ENCODE assay signal across 10 mouse cellular contexts in genomic region chr15:78544561-78545001, GRCm38 (mm10). TPM values are rescaled to one million over a fixed set of nuclear protein-coding genes. Genes with fewer than 3 reads are reported as not detected.
A peak's percentile ranks its signal among the peaks of the same experiment; 100 is the strongest.
DNase-seq lines count a peak whose midpoint lies in the region; ATAC-seq and TF ChIP-seq lines count a peak whose summit lies in the region.
"Had no signal": no experiment of that assay in that cellular context is flagged by ENCODE, and none has a peak within 500 bp of the region (broad histone marks: within the 10 kb centered on the region; RNA-seq: fewer than 3 reads in every experiment).

TSS of gene Sstr3 (minus strand) at chr15:78544685.

- peak; percentile 19 for ATAC-seq in forebrain, embryonic 14.5 days
- ATAC-seq in stomach, embryonic 16.5 days (ENCODE audit: insufficient read depth, low FRiP score) = no peak

- H3K4me2 ChIP-seq in forebrain, embryonic 14.5 days (ENCODE audit: low read length) = peak within 1 kb of the TSS; percentile 41
- H3K4me2 ChIP-seq in stomach, embryonic 16.5 days (ENCODE audit: low read depth, low read length) = no peak within 1 kb of the TSS
- H3K4me2 ChIP-seq: lung, embryonic 14.5 days had no signal

- H3K4me1 ChIP-seq in forebrain, embryonic 14.5 days (ENCODE audit: control insufficient read depth, insufficient read depth, low read length) = peaks cover 14% of the 10 kb centered on the region
- H3K4me1 ChIP-seq in stomach, embryonic 16.5 days (ENCODE audit: control insufficient read depth, insufficient read depth, low read length) = peaks cover 11% of the 10 kb centered on the region; the same call in 1 of the 2 replicates

- TF ChIP-seq CTCF in gastrocnemius, adult 2 months (IDR thresholded peaks at IDR 0.05) = no peak

- DNase-seq in left cerebral cortex, adult 18-20 months (ENCODE audit: low spot score in 2 of 2) = peak; percentile 51 to 70
- DNase-seq in left cerebral cortex, adult 11 months (ENCODE audit: low spot score) = no peak
- peak; percentile 31 for DNase-seq in forebrain, embryonic 14.5 days (ENCODE audit: low spot score)
- peak; percentile 70 for DNase-seq in left cerebral cortex, postnatal 4 days
- no peak for DNase-seq in spleen, postnatal 36 days (ENCODE audit: low spot score in 2 of 2)
- no peak for DNase-seq in gastrocnemius, adult 2 months
- no peak for DNase-seq in urinary bladder, postnatal 36 days (ENCODE audit: low spot score in 2 of 2)
- DNase-seq: lung, embryonic 14.5 days had no signal

- intact Hi-C loops in left cerebral cortex, postnatal 4 days (cut with DNase I) = no loop called here
- intact Hi-C loops in gastrocnemius, adult 2 months (cut with DNase I) = no loop called here

- H3K4me3 ChIP-seq in forebrain, embryonic 14.5 days (ENCODE audit: low read depth, low read length) = no peak within 1 kb of the TSS
- H3K4me3 ChIP-seq in stomach, embryonic 16.5 days (replicated peaks; ENCODE audit: low read length) = no peak within 1 kb of the TSS
- no peak within 1 kb of the TSS for H3K4me3 ChIP-seq in gastrocnemius, adult 2 months
- H3K4me3 ChIP-seq: erythroblast, embryonic 14.5 days had no signal

- peak within 1 kb of the TSS; percentile 49 for H3K9ac ChIP-seq in forebrain, embryonic 14.5 days (ENCODE audit: low read length)
- H3K9ac ChIP-seq in stomach, embryonic 16.5 days (ENCODE audit: low read length) = peak within 1 kb of the TSS; percentile 50; the same call in 1 of the 2 replicates
- H3K9ac ChIP-seq: lung, embryonic 14.5 days had no signal

- no peaks in the 10 kb centered on the region for H3K36me3 ChIP-seq in forebrain, embryonic 14.5 days (ENCODE audit: control insufficient read depth, insufficient read depth, low read length)
- no peaks in the 10 kb centered on the region for H3K36me3 ChIP-seq in stomach, embryonic 16.5 days (ENCODE audit: control insufficient read depth, insufficient read depth, low read length)

- H3K27ac ChIP-seq in forebrain, embryonic 14.5 days (ENCODE audit: low read depth, low read length) = peak within 1 kb of the TSS; percentile 63; the same call in 1 of the 2 replicates
- H3K27ac ChIP-seq in stomach, embryonic 16.5 days (ENCODE audit: low read length) = no peak within 1 kb of the TSS
- no peak within 1 kb of the TSS for H3K27ac ChIP-seq in gastrocnemius, adult 2 months

- WGBS in forebrain, embryonic 14.5 days = 10% methylated on average over 14 of the region's 14 CpGs
- WGBS in stomach, embryonic 16.5 days = 14% methylated on average over 14 of the region's 14 CpGs

- no peaks in the 10 kb centered on the region for H3K9me3 ChIP-seq in forebrain, embryonic 14.5 days (replicated peaks; ENCODE audit: control insufficient read depth, low read length)
- H3K9me3 ChIP-seq in stomach, embryonic 16.5 days (replicated peaks; ENCODE audit: control insufficient read depth, low read length) = no peaks in the 10 kb centered on the region

- H3K27me3 ChIP-seq in forebrain, embryonic 14.5 days (replicated peaks; ENCODE audit: control insufficient read depth, insufficient read depth, low read length) = no peaks in the 10 kb centered on the region
- H3K27me3 ChIP-seq in stomach, embryonic 16.5 days (ENCODE audit: control insufficient read depth, insufficient read depth, low read length) = peaks cover 12% of the 10 kb centered on the region; the same call in 1 of the 2 replicates

RNA-seq across cellular contexts. Expression of gene Sstr3, which starts in this region (rescaled TPM):
- 10 to 100 TPM; 22.1 to 25.2 TPM for total RNA-seq in left cerebral cortex, adult 18-20 months (2021)
- 0.64 and 0.91 TPM in 2 replicates for polyA plus RNA-seq in forebrain, embryonic 14.5 days (2014; fragmentation: Nextera tagmentation; extraction: Ambion mirVana)
- total RNA-seq in left cerebral cortex, postnatal 4 days (2021) = 1 to 10 TPM; 5.5 to 6.5 TPM
- 0.12 and 0.39 TPM in 2 replicates for polyA plus RNA-seq in stomach, embryonic 16.5 days (2015; fragmentation: Nextera tagmentation; extraction: Ambion mirVana)
- total RNA-seq in gastrocnemius, adult 2 months (2021) = under 1 TPM in 1 of 2 experiments, not detected in 1; 0.05 TPM
- polyA plus RNA-seq: erythroblast, embryonic 14.5 days had no signal

Comparison
In these comparisons a context has a peak if more than half of its experiments do, and no peak if none do; other contexts are left out.
1. RNA of gene Sstr3 (total RNA-seq): 22.1 to 25.2 TPM in left cerebral cortex, adult 18-20 months and 5.5 to 6.5 TPM in left cerebral cortex, postnatal 4 days; 0.05 TPM in gastrocnemius, adult 2 months; every median in the first group is over 4 times any median in the second.
2. DNase-seq: peak in left cerebral cortex, adult 18-20 months (2 of 2) and left cerebral cortex, postnatal 4 days (single experiment); none in left cerebral cortex, adult 11 months (single experiment), spleen, postnatal 36 days (0 of 2), gastrocnemius, adult 2 months (single experiment) and urinary bladder, postnatal 36 days (0 of 2).
3. Peak in DNase-seq, ATAC-seq, H3K27ac ChIP-seq, H3K9ac ChIP-seq and H3K4me2 ChIP-seq in forebrain, embryonic 14.5 days; RNA of the gene not detected or under 1 TPM.